18 mouse cellular contexts compared by ENCODE assay signal in genomic region chr12:111387146-111387545, GRCm38 (mm10). TPM values are rescaled to one million over a fixed set of nuclear protein-coding genes. Genes with fewer than 3 reads are reported as not detected.
DNase-seq lines count a peak whose midpoint lies in the region; ATAC-seq and TF ChIP-seq lines count a peak whose summit lies in the region.
"Had no signal": no experiment of that assay in that cellular context is flagged by ENCODE, and none has a peak within 500 bp of the region (broad histone marks: within the 10 kb centered on the region; RNA-seq: fewer than 3 reads in every experiment).

No protein-coding gene starts in this region.

- H3K4me1 ChIP-seq in heart, embryonic 12.5 days (replicated peaks) = peaks cover 15% of the 10 kb centered on the region
- peaks cover 10% of the 10 kb centered on the region for H3K4me1 ChIP-seq in kidney, embryonic 16.5 days (ENCODE audit: insufficient read depth, low read length)
- H3K4me1 ChIP-seq in lung, adult 2 months (ENCODE audit: control insufficient read depth, insufficient read depth, low read length) = peaks cover 2% of the 10 kb centered on the region
- H3K4me1 ChIP-seq in stomach, postnatal 0 days (replicated peaks; ENCODE audit: control insufficient read depth, insufficient read depth) = peaks cover 7% of the 10 kb centered on the region
- H3K4me1 ChIP-seq: neural tube, embryonic 13.5 days had no signal

- H3K4me2 ChIP-seq in heart, embryonic 12.5 days = peak overlapping the region; percentile 19; the same call in 1 of the 2 replicates
- no peak overlapping the region for H3K4me2 ChIP-seq in kidney, embryonic 16.5 days (replicated peaks; ENCODE audit: low read depth, low read length)
- no peak overlapping the region; the same call in 1 of the 2 replicates for H3K4me2 ChIP-seq in stomach, postnatal 0 days (replicated peaks; ENCODE audit: low read depth)
- H3K4me2 ChIP-seq: liver, embryonic 13.5 days; neural tube, embryonic 13.5 days had no signal

- 83% methylated on average over 4 of the region's 4 CpGs for WGBS in heart, embryonic 12.5 days
- 66% methylated on average over 4 of the region's 4 CpGs for WGBS in kidney, embryonic 16.5 days
- WGBS in lung, adult 2 months = 53% methylated on average over 4 of the region's 4 CpGs
- WGBS in stomach, postnatal 0 days = 59% methylated on average over 4 of the region's 4 CpGs

- no peak overlapping the region for H3K9ac ChIP-seq in heart, embryonic 12.5 days
- H3K9ac ChIP-seq in kidney, embryonic 16.5 days (replicated peaks; ENCODE audit: low read length) = no peak overlapping the region
- no peak overlapping the region for H3K9ac ChIP-seq in stomach, postnatal 0 days (ENCODE audit: low read length)
- H3K9ac ChIP-seq: liver, embryonic 13.5 days; neural tube, embryonic 13.5 days had no signal

- TF ChIP-seq POLR2A in lung, adult 2 months (IDR thresholded peaks at IDR 0.05; ENCODE audit: borderline replicate concordance, extremely low read depth, low read depth, low read length) = no peak

- ATAC-seq in heart, embryonic 12.5 days (ENCODE audit: insufficient number of reproducible peaks, low FRiP score) = no peak
- ATAC-seq in kidney, embryonic 16.5 days (ENCODE audit: low FRiP score, low TSS enrichment) = peak; percentile 32; the same call in 1 of the 2 replicates
- ATAC-seq in stomach, postnatal 0 days (ENCODE audit: low FRiP score, low TSS enrichment) = peak; percentile 83
- ATAC-seq: forebrain, embryonic 16.5 days had no signal

- TF ChIP-seq CTCF in lung, adult 2 months (IDR thresholded peaks at IDR 0.05; ENCODE audit: insufficient read depth, low read length) = no peak
- TF ChIP-seq CTCF in stomach, postnatal 0 days (IDR thresholded peaks at IDR 0.05; ENCODE audit: low read depth) = no peak

- intact Hi-C loops in heart, postnatal 36 days (cut with DNase I) = no loop called here

- H3K27ac ChIP-seq in heart, embryonic 12.5 days (ENCODE audit: poor library complexity, severe bottlenecking) = peak overlapping the region; percentile 65
- peak overlapping the region; percentile 69; the same call in 1 of the 2 replicates for H3K27ac ChIP-seq in kidney, embryonic 16.5 days (ENCODE audit: low read length)
- H3K27ac ChIP-seq in stomach, postnatal 0 days (replicated peaks) = peak overlapping the region; percentile 88
- H3K27ac ChIP-seq: liver, embryonic 13.5 days; neural tube, embryonic 13.5 days had no signal

- H3K27me3 ChIP-seq in heart, embryonic 12.5 days (replicated peaks) = no peaks in the 10 kb centered on the region
- H3K27me3 ChIP-seq in kidney, embryonic 16.5 days (ENCODE audit: insufficient read depth, low read length) = no peaks in the 10 kb centered on the region
- no peaks in the 10 kb centered on the region for H3K27me3 ChIP-seq in stomach, postnatal 0 days (ENCODE audit: control insufficient read depth, insufficient read depth, low read length)
- H3K27me3 ChIP-seq: neural tube, embryonic 13.5 days had no signal

- H3K4me3 ChIP-seq in heart, embryonic 12.5 days = no peak overlapping the region
- no peak overlapping the region for H3K4me3 ChIP-seq in kidney, embryonic 16.5 days (ENCODE audit: low read length)
- H3K4me3 ChIP-seq in lung, adult 2 months (replicated peaks; ENCODE audit: extremely low read depth, low read depth, low read length) = no peak overlapping the region
- H3K4me3 ChIP-seq in stomach, postnatal 0 days (ENCODE audit: low read depth, low read length) = no peak overlapping the region
- H3K4me3 ChIP-seq: liver, embryonic 13.5 days; neural tube, embryonic 13.5 days had no signal

- TF ChIP-seq EP300 in stomach, postnatal 0 days (optimal IDR thresholded peaks at IDR 0.05) = no peak

- DNase-seq in heart, postnatal 36 days = no peak
- no peak for DNase-seq in kidney, postnatal 10 days
- peak; percentile 29 for DNase-seq in lung, postnatal 10 days
- DNase-seq in lung, adult 2 months = no peak
- DNase-seq in stomach, postnatal 0 days (ENCODE audit: low spot score) = no peak
- no peak for DNase-seq in layer of hippocampus, postnatal 25 days (ENCODE audit: extremely low spot score in 1 of 2, low spot score in 1 of 2)
- DNase-seq: cerebellum, postnatal 25 days; liver, embryonic 13.5 days; right cerebral cortex, postnatal 25 days had no signal

- H3K9me3 ChIP-seq in heart, embryonic 12.5 days (replicated peaks) = peaks cover 5% of the 10 kb centered on the region
- no peaks in the 10 kb centered on the region for H3K9me3 ChIP-seq in kidney, embryonic 16.5 days (ENCODE audit: low read length)
- no peaks in the 10 kb centered on the region for H3K9me3 ChIP-seq in stomach, postnatal 0 days (ENCODE audit: control insufficient read depth, low read length)
- H3K9me3 ChIP-seq: liver, embryonic 13.5 days; neural tube, embryonic 13.5 days had no signal

- no peaks in the 10 kb centered on the region for H3K36me3 ChIP-seq in heart, embryonic 12.5 days
- H3K36me3 ChIP-seq in kidney, embryonic 16.5 days (ENCODE audit: insufficient read depth, low read length) = no peaks in the 10 kb centered on the region
- H3K36me3 ChIP-seq in stomach, postnatal 0 days (ENCODE audit: control insufficient read depth, insufficient read depth, low read length) = no peaks in the 10 kb centered on the region
- H3K36me3 ChIP-seq: liver, embryonic 13.5 days; neural tube, embryonic 13.5 days had no signal

RNA-seq across cellular contexts. Expression of gene Cdc42bpb, which starts 9.6 kb away (rescaled TPM):
- 33.5 and 38.2 TPM in 2 replicates for polyA plus RNA-seq in heart, embryonic 12.5 days (2016; fragmentation: Nextera tagmentation; extraction: Ambion mirVana)
- 10 to 100 TPM; 54.6 to 62.5 TPM for total RNA-seq in heart, postnatal 36 days (2021)
- polyA plus RNA-seq in kidney, embryonic 16.5 days (2015; fragmentation: Nextera tagmentation; extraction: Ambion mirVana) = 40.6 and 45.2 TPM in 2 replicates
- 305 and 359 TPM in 2 replicates for polyA plus RNA-seq in lung, adult 2 months (2012; rRNA removed)
- polyA plus RNA-seq in stomach, postnatal 0 days (2015; fragmentation: Nextera tagmentation; extraction: Ambion mirVana) = 18.6 and 18.7 TPM in 2 replicates
- 100 to 1,000 TPM; 107 to 117 TPM for total RNA-seq in layer of hippocampus, postnatal 25 days (2021)

RNA-seq across cellular contexts. Expression of gene Lbhd2, which starts 19.5 kb away (rescaled TPM):
- 0.31 TPM in 1 of 2 replicates, not detected in the other for polyA plus RNA-seq in heart, embryonic 12.5 days (2016; fragmentation: Nextera tagmentation; extraction: Ambion mirVana)
- total RNA-seq in heart, postnatal 36 days (2021) = not detected
- 4.6 and 5.5 TPM in 2 replicates for polyA plus RNA-seq in kidney, embryonic 16.5 days (2015; fragmentation: Nextera tagmentation; extraction: Ambion mirVana)
- not detected in 2 replicates for polyA plus RNA-seq in lung, adult 2 months (2012; rRNA removed)
- 2.2 TPM in 2 replicates for polyA plus RNA-seq in stomach, postnatal 0 days (2015; fragmentation: Nextera tagmentation; extraction: Ambion mirVana)
- total RNA-seq in layer of hippocampus, postnatal 25 days (2021) = under 1 TPM in 1 of 2 experiments, not detected in 1; 0.86 TPM
- total RNA-seq: gastrocnemius, adult 18-20 months; megakaryocyte-erythroid progenitor cell, adult 5-6 weeks; monocyte, adult 5-6 weeks had no signal
- polyA plus RNA-seq: C2C12; hindbrain, embryonic 11.5 days; liver, embryonic 13.5 days; neural tube, embryonic 13.5 days had no signal

RNA-seq across cellular contexts. Expression of gene Exoc3l4, which starts 29.7 kb away (rescaled TPM):
- polyA plus RNA-seq in heart, embryonic 12.5 days (2016; fragmentation: Nextera tagmentation; extraction: Ambion mirVana) = 8.5 and 10.1 TPM in 2 replicates
- 1 to 10 TPM; 2.9 to 3.0 TPM for total RNA-seq in heart, postnatal 36 days (2021)
- 19.4 and 19.9 TPM in 2 replicates for polyA plus RNA-seq in kidney, embryonic 16.5 days (2015; fragmentation: Nextera tagmentation; extraction: Ambion mirVana)
- 34.9 and 46.7 TPM in 2 replicates for polyA plus RNA-seq in lung, adult 2 months (2012; rRNA removed)
- 7.3 and 8.6 TPM in 2 replicates for polyA plus RNA-seq in stomach, postnatal 0 days (2015; fragmentation: Nextera tagmentation; extraction: Ambion mirVana)
- 1 to 10 TPM; 2.6 to 3.4 TPM for total RNA-seq in layer of hippocampus, postnatal 25 days (2021)
- total RNA-seq: megakaryocyte-erythroid progenitor cell, adult 5-6 weeks; monocyte, adult 5-6 weeks had no signal

RNA-seq across cellular contexts. Expression of gene Tnfaip2, which starts 55.1 kb away (rescaled TPM):
- 7.4 and 12.0 TPM in 2 replicates for polyA plus RNA-seq in heart, embryonic 12.5 days (2016; fragmentation: Nextera tagmentation; extraction: Ambion mirVana)
- 10 to 100 TPM; 32.7 to 38.8 TPM for total RNA-seq in heart, postnatal 36 days (2021)
- polyA plus RNA-seq in kidney, embryonic 16.5 days (2015; fragmentation: Nextera tagmentation; extraction: Ambion mirVana) = 21.7 and 24.3 TPM in 2 replicates
- 31.7 and 43.6 TPM in 2 replicates for polyA plus RNA-seq in lung, adult 2 months (2012; rRNA removed)
- polyA plus RNA-seq in stomach, postnatal 0 days (2015; fragmentation: Nextera tagmentation; extraction: Ambion mirVana) = 14.5 and 15.6 TPM in 2 replicates
- under 1 TPM; 0.63 to 0.81 TPM for total RNA-seq in layer of hippocampus, postnatal 25 days (2021)
